Mouse (Mus musculus) cerebellum, adult 11 months (tissue): ENCODE results near the gene Mamstr.
"Not testable (repeated sequence)": the region's sequence is repeated elsewhere in the genome, so short reads cannot be mapped to it uniquely, and the experiment has no call there.

Source experiments
- DNase-seq: peaks from one replicate; pipeline ENCODE4 v3.0.0; 2022

Gene Mamstr

DNA sequence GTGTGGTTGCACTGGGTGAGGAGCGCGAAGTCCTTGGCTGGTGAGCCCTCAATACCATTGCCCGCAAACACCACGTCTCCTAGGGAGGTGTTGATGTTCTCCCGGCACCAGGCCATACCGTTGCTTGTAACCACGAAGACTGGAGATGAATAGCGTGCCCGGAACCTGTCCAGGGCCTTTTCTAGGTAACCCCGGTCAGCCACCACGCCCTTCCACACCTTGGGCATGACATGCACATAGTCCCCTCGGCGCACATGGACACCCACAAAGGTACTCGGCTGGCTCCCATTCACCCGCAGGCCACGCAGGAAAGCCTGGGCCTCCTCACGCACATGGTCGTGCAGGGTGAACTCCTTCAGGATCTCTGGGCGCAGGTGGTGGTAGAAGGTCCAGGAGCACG, 10.7 kb downstream of the Mamstr start:
- not testable (repeated sequence) for DNase-seq

DNA sequence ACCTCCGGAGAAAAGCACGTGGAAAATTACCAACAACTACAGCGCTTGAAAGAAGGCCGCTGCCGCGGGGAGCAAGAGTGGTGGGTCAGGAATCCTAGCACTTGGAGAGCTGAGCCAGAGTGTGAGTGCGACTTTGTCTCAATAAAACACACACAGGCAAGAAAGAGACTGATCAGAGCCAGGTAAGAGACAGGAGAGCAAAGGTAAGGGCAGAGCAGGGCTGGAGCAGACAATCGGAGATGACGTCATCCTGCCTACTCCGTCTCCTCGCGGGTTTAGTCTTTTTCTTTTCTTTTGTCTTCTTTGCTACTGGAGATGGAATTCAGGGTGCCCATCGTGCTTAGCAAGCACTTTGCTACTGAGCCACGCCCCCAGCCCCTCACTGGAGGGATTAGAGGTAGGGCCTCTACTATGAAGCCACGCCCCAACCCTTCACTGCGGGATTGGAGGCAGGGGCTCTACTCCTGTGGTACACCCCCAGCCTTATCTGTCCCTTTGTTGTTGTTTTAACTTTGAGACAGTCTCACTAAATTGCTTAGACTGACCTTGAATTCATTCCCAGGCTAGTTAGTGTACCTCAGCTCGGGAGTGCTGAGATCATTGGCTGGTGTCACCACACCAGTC, 14.8 kb downstream of the Mamstr start:
- no peak for DNase-seq

DNA sequence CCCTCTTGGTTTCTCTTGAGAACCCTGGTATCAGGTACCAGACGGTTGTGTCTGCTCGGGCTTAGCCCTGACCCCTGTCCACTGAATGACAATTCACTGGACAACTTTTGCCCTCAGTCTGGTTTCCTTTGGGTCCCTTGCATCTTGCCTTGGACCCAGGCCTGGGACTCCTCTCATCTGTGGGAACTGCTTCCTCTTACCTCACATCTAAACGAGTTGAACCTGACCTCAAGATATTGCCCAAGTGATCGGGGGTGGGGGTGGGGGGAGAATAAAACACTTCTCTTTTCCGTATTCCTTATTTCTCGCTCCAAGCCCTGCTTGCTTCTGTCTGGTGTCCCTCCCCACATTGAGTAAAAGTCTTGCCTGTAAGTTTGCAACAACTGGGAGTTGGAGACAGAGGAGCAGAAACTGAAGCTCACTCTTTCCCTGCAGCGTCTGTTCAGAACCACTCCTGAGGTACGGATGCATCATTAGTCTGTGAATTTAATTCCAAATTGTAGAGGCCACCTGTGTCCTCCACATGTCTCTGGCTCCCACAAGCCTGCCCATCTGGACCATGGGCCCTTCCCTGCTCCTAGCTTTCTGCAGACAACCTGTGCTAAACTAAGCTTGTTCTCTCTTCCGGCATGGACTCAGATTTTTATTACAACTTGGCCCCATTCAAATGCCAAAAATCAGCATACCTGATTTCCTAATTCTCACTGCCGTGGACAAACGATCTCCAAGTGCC, 21.1 kb downstream of the Mamstr start:
- no peak for DNase-seq

DNA sequence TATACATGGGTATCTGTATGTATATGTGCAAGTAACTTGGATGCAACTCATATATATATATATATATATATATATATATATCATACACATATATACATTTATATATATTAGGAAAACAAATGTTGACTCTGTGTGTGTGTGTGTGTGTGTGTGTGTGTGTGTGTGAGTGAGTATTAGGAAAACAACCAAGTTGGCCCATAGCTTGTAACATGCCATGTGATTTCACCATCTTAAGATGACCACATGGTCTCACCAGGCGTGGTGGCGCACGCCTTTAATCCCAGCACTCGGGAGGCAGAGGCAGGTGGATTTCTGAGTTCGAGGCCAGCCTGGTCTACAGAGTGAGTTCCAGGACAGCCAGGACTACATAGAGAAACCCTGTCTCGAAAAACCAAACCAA, 21.9 kb downstream of the Mamstr start:
- not testable (repeated sequence) for DNase-seq

DNA sequence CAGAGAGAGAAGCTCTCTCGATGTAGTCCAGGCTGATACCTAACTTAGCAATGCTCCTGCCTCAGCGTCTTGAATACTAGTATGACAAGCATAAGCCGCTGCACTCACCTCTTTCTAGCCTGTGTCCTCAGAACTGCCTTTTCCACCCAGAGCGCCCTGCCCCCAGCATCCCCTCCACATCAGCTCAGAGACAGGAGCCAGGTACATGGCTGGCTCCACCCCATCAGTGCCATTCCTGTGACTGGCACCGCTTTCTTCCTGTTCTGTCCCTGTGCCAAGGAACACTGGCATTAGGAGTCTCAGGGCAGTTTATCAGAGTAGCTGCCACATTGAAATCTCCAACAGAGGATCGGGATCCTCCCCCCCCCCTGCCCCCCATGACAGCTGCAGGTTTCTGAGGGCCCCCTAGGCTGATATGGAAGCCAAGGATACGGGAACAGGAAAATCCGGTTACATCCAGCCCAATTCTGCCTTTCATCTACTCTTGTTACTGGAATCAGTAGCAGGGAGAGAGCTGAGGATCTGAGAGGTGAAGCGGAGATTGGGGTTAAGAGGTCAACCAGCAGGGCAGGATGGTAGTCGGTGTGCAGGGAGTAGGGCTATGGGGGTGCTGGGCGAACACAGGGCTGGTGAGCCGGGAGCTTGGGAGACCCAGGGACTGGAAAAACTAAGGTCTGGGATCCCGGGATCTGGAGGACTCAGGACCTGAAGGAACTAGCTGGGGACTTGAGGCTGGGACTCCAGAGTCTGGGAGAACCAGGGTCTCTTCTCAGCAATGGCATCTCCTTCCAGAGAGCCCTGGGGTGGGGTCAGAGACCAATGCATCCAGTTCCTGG, 25.7 kb downstream of the Mamstr start:
- DNase-seq = no peak

DNA sequence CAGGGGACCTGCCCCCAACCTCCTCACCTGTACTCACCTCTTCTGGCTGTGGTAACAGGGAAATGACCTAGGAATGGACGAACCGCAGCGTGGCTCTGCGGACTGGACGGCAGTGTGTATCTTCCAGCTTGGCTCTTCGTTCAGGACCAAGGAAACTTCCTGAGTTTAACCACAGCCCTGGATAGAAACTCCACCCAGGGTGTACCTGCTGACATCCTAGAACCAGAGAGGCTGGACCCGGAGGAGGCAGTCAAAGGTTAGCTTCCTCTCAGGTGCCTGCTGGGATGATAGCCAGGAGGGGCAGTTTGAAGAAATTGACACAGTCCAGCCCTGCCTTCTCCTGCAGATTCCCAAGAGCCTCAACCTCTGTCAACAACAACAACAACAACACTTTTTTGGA, 26.4 kb downstream of the Mamstr start, which contains the start of gene Fut2:
Gene Fut2, minus strand, starts transcription at position 234 of the 400 bp plus-strand sequence.
- DNase-seq = no peak

DNA sequence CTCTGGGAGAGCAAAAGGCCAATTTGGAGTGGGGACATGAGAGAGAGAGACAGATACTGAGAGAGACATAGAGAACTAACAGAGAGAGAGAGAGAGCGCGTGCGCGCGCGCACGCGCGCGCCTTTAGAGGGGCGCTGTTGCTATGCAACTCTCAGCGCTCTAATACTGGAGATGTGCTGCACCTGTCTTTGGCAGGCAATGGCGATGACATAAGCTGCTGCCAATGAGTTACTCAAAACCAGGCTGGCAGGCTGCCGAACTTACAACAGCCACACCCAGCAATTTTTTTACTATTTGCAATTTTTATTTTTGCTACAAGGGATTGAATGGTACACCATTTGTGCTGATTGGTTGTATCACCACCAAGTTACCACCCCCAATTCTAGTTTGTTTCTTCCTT, 28.0 kb downstream of the Mamstr start:
- DNase-seq = no peak

DNA sequence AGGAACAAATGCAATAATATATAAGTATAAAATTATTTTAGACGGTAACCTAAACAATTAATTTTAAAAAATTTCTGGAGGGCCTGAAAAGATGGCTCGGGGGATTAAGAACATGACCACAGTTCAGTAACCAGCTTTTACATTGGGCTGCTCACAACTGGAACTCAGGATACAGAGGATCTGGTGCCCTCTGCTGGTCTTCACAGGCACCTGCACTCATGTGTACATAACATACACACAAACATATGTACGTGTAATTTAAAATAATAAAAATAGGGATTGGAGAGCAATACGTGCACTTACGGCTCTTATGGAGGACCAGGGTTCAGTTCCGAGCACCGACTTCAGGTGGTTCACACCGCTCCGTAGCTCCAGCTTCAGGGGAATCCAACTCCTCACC, 29.1 kb downstream of the Mamstr start:
- no peak for DNase-seq

DNA sequence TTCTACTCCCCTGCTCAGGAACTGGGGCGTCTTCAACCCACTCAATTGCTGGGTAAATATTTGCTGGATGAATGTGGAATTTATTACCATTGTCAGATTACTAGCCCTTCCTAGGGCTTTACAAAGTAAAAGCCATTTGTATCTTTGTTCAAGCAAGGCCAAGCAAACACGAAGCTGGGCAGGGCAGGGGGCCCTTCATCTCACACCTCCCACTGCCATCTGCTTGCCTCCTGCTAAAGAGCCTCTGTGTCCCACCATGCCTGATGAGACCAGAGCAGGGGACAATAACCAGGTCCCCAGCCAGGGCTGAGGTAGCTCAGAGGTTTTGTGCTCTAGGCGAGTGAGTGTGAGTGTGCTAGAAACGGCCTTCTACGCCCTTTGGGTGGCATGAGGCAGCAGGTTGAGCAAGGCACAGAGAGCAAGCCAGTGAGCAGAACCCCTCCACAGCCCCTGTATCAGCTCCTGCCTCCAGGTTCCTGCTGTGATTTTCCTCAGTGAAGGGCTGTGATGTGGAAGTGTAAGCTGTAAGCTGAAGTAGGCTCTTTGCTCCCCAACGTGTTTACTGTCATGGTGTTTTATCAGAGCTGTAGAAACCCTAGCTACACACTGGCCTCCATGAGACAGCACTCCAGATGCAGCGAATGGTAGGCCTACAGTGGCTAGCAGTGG, 38.0 kb downstream of the Mamstr start:
- DNase-seq = no peak

DNA sequence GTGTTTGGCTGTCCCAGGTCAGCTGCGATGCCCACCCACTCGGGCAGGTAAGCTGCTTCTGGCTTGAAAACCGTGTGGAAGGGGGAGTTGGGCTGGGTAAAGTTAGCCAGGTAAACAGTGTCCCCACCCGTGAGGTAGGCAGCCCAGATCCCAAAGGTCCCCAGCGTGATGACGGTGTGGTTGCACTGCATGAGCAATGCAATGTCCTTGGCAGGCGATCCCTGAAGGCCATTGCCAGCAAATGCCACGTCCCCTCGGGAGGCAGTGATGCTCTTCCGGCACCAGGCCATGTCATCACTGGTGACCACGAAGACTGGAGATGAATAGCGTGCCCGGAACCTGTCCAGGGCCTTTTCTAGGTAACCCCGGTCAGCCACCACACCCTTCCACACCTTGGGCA, 38.7 kb downstream of the Mamstr start:
- DNase-seq = no peak

DNA sequence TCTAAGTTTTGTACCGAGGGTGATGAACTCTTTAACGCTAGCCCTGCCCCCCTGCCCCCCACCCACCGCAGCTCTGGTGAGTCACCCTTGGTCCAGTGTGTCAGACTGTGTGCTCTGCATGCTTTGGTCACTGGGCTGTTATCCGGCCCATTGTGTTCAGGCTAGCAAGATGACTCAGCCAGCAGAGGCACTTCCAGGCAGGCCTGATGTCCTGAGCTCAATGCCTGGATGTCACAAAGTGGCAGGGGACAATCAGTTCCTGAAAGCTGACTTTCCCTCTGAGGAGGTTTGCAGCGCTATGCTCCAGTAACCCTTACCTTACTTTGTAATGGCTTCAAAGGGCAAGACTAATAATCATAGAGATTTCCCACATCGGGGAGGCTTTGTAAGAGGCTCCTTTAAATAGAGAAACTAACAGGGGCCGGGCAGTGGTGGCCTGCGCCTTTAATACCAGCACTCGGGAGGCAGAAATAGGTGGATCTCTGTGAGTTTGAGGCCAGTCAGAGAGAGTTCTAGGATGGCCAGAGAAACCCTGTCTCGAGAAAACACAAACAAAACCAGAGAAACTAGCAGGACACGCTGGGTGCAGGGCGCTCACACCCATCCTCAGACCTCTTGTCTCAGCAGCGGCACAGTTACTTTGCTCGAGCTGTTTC, 40.3 kb downstream of the Mamstr start:
- DNase-seq = no peak

DNA sequence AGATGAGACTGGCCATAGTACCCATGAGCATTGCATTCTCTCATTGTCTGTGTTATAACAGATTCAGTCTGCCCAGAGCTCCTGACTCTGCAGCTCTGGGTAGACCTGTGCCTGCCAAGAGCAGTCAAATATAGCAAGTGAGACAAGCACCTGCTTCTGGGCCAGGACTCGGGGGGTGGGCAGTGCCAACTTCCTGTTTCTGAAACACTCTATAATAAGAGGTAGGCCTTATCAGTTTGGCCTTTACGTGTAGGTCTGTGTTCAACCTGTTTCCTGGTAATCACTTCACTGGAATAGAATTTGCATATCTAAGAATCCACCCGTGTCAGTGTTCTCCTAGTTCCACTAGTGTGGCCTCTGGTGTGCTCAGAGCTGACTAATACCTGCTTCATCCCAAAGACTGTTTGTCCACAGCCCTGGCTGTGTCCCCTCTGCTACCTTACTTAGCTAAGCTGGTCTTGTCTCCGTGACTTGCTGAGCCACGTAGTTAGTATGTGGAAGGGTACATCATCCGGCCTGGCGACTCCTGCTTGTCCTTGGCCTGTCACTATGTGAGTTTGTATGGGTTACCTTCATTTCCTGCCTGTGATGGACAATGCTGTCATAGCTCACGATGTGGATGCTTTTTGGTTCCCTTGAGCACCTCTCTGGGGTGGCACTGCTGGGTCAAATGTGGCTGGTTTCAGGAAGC, 41.4 kb downstream of the Mamstr start:
- no peak for DNase-seq

DNA sequence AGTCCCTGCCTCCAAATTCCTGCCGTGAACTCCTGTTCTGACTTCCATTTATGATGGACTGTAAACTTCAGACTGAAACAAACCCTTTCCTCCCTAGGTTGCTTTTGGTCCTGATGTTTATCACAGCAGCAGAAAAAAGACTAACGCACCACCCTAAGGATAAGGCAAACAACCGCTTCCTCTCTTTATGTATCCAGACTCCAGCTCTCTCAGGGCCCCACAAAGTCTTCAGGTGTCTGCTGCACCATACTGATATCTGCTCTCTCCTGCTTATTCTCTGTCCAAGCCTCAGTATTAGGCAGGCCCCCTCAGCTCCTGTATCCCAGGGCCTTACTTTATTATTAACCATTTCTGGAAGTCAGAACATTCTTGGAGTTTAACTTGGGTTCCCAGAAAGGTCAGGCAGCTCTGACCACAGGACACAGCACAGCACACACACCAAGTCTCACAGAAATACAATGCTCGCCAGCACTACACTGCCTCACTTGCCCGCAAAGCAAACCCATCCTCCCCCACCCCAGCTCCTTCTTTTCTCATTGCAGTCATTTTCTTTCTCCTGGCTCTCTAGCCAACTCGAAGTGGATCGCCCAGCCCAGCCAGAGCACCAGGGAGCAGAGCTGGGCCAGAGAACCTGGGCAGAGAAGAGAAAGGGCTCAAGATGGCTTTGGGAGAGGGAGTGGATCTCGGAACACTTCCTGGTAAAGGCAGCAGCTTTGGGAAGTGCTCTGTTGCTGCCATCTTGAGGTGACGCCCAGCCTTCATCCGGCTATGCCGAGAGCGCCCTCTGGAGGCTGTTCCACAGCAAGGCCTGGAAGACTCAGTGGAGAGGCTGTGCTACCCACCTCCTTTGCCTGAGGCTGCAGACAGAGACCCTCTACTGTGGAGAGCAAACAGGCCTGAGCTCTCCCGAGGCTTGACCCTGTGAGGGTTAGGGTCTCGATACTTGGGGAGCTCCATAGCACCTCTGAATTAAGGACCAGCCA, 42.7 kb downstream of the Mamstr start:
- peak; percentile 85 for DNase-seq

DNA sequence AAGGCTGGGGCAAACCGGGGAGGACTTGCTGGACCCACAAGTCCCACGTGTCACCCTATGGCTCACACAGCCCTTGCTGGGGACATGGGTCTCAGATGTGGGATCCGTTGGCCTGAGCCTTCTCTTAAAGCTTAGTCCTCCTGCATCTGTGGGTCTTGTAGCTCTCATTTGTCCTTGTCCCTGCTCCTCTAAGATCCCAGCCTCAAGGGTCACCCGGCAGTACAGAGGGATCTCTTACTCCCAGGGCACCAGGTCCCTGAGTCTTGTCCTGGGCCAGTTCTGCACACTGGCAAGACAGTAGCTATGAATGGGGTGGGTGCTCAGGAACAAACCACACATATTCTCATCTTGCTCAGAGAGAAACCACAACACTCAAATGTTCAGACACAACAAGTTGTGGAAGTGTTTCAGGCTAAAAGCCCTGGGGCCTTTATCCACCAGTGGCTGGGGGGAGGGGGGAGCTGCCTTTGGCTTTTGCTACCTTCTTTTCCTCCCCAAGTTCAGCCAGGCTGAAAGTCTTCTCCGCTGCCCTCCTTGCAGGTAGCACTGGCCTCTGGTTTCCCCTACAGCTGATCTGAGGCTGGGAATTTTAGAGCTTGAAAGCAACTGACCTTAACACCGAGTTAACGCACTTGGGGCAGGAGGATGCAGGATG, 43.7 kb downstream of the Mamstr start, which contains the start of gene Ntn5:
Gene Ntn5, plus strand, starts transcription at position 627 of the 655 bp plus-strand sequence.
- no peak for DNase-seq

DNA sequence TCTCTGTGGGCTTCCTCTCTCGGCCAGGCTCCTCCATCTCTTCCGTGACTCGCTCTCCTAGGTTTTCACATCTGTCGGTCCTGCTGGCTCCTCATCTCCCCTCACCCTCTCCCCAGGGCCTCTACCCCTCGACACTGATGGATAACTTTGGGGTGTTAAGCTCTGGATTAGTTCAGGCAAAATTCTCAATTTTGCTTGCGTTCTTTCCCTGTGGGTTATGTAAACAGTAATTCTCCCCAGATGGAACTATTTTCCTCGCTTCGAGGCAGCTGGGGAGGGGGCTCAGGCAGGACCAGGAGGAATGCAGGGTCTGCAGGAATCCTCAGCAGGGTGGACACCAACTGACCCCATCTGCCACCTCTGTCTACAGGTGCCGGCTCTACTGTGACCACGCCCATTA, 46.0 kb downstream of the Mamstr start:
- no peak for DNase-seq

DNA sequence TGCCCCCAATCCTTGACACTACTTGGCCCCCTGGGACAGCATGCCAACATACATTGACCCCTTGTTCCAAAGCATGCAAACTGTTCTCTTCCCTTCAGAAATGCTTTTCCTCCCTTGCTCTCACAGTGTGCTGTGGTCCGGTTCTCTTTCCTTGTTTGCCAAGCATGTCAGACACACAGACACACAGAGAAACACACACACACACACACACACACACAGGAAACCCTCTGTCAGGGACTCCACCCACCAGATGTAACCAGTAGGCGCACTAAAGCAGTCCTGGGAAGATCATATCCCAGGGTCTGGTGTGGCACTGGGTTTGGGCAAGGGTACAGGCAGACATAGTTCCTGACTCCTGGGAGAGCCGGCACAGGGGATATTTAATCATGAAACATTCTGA, 47.1 kb downstream of the Mamstr start:
- no peak for DNase-seq

DNA sequence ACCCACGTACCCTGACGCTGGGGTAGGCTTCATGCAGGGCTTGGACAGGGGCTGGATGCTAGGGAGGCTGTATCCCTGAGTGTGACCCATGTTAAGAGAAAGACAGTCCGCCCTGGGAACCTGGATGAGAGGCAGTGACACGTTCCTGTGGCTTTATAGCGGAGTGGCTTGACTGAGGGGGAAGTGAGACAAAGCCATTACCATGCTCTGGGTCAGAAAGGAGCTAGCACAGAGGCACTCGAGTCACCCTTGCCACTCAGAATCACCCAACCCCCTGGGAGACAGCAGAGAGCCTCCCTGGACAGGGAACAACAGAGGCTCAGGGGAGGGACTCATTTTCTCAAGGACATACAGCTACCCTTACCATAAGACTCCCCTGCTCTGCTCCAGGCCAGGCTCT, 49.3 kb downstream of the Mamstr start:
- no peak for DNase-seq

DNA sequence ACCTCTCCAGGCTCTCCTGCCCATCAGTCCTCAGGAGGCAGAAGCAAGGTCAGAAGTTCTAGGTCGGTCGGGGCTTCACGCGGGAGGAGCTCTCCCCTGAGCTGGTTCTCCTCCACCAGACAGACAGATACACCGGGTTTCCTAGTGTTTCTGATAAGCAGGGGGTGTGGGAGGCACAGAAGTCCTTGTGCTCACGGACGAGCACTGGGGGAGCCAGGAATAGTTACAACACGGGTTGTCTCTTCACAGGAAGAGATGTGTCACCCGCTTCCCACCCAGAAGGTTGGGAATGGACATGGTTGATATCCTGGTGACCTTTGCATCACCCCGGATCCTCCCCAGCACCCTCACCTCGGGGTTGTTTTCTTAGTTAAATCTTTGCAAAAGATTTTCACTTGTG, 50.0 kb downstream of the Mamstr start:
- DNase-seq = no peak

DNA sequence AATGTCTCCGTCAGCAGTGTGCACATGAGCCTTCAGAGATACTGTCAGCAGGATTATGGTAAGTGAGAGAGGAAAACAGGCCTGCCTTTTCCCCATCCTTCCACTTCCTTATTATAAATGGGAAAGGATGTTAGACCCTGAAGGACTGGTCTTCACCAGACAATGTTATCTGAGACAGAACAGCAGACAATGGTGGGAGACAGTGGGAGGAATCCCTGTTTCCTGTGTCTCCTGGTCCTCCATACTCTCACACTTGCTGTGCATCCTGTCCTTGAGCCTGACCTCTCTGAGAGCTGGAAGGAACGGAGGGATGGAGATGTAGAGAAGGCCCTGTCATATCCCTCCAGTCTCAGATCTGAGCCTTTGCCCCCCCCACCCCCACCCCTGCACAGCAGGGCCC, 52.6 kb downstream of the Mamstr start:
- no peak for DNase-seq

DNA sequence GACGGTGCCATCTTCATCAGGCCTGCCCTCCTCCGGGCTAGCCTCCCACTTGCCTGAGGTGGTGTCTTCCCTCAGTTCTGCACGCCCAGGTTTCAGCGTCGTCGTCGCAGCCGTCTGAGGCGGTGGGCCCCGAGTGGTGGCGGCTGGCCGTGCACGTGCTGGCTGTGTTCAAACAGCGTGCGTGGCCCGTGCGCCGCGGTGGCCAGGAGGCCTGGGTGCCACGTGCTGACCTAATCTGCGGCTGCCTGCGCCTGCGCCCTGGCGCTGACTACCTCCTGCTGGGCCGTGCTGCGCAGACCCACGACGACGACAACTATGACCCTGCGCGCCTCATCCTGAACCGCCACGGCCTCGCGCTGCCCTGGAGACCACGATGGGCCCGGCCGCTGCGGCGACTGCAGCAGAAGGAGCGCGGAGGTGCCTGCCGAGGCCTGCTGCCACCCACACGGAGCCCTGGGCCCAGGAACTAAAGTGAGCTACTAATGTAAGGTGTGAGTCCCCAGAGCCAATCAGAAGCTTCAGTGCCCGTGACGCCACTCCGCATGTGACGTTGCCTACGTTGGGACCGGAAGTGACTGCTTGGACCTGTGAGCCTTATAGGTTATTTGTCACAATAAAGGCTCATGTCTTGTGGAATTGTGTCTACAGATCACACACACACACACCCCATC, 54.3 kb downstream of the Mamstr start, which contains the start of gene Sec1:
Gene Sec1, minus strand, starts transcription at position 482 of the 671 bp plus-strand sequence.
- DNase-seq = no peak
